Mouse (Mus musculus): Measurements from ENCODE around the gene Dcaf10.
"Not testable (repeated sequence)": the region's sequence is repeated elsewhere in the genome, so short reads cannot be mapped to it uniquely, and the experiment has no call there.

Gene Dcaf10

DNA sequence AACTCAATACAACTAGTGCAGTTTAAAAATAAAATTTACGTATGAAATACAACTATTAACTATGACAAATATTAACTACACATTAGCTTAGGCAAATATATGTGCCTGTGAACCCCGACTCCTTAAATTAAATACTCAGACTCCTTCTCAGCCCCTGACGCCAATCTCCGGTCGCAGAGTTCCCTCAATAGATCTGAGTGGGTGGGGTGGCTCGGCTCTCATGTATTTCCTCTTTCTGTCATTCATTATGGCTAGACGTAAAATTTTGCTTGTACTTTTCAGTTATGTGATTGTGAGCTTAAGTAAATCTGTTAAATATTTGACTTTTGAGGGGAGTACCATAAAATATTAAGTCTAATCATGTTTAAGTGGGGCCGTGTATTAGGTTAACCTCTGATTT lies 51.1 kb downstream of the Dcaf10 start:
- intact Hi-C loops (cut with DNase I) = no loop called here

DNA sequence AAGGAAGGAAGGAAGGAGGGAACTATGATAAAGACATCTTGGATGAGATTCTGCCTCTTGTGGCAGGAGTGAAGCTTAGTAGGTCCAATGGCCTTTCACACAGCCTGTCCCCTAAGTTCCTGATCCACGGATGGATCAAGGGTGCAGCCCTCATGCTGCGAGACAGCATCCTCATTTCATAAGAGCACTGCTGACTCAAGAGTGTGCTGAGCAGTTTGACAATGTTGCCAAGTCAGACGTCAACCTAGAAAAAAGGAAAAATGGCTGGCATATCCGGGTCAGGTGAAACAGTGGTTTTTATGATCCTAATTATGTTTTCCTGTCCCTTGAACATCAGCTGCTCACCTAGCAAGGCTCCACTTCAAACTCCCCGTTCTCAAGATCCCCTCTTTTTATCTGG lies 51.8 kb downstream of the Dcaf10 start:
- intact Hi-C loops (cut with DNase I) = no loop called here

DNA sequence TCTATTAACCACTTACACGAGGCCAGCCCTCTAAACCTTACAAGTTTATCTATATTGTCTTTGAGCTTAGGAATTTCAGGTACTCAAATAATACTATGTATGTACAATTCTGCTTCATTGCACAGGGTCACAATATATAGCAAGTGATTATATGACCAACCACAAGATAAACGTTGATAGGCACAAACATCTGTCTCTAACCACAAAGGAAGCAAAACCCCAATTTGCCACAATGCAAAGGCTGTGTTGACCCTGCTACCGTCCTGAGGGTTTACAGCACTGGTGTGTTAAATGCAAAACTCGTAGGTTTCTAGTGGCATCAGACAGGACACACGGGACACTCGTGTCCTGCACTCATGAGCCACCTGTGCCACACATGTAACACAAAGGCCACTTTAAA lies 54.3 kb downstream of the Dcaf10 start:
- intact Hi-C loops (cut with DNase I) = not testable (repeated sequence)

DNA sequence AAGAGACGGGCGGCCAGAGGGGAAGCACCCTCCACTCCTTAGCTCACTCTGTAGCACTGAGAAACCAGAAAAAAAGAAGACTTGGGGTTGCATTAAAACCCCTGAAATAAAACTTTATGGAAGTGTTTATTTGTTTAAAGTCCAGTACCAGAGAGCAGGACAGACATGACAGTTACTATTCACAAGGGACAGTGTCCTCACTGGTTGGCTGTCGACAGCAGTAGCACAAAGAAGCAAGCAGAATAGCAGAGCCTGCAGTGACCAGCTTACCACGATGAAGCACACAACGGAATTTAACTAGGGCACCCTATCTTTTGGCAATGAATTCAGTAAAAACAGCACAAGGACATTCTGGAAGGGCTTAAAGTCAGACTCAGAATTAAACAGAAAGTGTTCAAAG lies 56.4 kb downstream of the Dcaf10 start:
- intact Hi-C loops (cut with DNase I) = not testable (repeated sequence)

DNA sequence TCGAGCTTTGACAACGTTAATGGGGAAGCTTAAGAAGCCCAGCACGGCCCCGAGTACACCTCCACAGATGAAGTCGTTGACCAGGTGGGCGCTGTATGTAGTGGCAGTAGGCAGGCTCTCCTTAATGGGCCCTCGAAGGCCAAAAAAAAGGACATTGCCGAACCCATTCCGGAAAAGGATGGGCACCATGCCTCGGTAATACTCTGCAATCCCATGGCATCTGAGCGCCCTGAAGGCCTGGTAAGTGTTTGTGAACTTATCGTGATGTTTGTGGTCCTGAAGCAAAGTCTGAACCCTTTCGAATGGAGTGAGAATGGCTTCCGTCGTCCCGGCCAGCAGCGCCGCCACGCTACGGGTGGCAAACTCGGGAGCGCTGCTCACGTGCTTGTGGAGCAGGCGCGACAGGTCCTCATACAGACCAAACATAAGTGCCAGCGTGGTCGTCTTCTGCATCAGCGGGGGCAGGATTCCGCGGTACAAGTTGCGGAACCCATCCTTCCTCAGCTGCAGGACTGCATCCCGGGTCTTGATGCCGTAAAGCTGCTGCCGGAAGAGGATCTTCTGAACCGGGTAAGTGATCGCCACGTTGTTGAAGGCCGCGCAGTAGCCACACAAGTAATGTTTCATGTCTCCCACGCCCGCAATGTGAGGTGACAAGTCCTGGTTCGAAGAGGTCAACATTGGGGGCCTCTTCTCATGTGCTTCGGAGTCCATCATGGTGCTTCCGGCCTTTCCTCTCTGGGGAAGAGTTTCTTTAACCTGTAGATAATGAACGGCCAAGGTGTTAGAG lies 57.7 kb downstream of the Dcaf10 start:
- intact Hi-C loops (cut with DNase I) = loop anchor here (5.0 kb wide), 1 partner anchor 52 kb away; no protein-coding TSS in a partner anchor

DNA sequence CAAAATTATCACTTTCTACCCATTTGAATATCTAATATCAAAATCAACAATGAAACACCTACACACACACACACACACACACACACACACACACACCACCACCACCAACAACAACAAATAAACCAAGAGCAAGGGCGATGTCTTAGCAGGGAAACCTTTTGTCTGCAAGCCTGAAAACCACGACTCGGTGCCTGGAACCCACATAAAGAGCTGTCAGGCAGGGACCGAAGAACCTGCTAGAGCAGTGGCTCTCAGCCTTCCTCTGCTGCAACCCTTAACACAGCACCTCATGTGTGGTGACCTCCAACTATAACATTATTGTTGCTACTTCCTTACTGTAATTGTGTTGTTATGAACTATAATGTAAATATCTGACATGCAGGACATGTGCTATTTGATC lies 60.4 kb downstream of the Dcaf10 start:
- intact Hi-C loops (cut with DNase I) = loop anchor here (5.0 kb wide), 1 partner anchor 55 kb away; no protein-coding TSS in a partner anchor

DNA sequence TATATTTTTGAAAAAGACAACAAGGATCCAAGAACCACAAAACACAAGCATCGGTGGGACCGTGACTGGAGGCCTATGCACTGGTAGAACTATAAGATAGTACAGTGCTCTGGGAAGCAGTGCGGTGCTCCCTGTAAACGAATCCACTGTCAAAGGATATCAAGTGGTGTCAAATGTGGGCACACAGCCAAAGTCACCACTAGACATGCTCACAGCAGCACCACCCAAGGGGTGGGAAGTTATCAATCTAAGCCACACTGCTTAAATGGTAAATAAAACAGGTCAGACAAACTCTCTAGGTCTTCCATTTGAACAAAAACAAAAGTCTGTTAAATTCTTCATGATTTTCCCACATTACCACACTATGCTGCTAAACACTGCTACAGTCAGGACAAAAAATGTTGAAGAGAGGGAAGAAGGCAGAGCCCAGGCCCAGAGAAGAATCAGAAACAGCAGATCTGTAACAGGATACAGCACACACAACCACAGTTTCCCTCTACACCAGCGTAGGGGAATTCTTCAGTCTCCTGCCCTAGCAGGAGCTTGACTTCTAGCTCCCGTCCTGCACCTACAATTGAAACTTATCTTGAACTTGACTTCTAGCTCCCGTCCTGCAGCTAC lies 61.1 kb downstream of the Dcaf10 start:
- intact Hi-C loops (cut with DNase I) = loop anchor here (5.0 kb wide), 1 partner anchor 56 kb away; no protein-coding TSS in a partner anchor

DNA sequence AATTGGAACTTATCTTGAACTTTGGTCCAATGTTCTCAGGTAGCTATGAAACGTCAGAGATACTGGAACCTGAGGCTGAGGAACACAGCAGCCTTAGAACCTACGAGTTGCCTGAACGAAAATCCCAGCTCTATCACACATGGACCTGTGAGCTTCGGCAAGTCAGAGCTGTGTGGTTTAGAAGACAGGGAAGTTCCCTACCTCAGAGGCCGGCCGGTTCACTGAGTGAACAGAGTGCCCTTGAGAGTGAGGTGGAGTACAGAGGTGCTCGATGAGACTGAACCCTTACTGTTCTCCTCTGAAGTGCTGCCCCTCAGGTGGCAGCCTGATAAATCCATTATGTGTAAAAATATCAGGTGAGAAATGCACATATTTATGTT lies 61.6 kb downstream of the Dcaf10 start:
- intact Hi-C loops (cut with DNase I) = loop anchor here (5.0 kb wide), 1 partner anchor 56 kb away; no protein-coding TSS in a partner anchor

DNA sequence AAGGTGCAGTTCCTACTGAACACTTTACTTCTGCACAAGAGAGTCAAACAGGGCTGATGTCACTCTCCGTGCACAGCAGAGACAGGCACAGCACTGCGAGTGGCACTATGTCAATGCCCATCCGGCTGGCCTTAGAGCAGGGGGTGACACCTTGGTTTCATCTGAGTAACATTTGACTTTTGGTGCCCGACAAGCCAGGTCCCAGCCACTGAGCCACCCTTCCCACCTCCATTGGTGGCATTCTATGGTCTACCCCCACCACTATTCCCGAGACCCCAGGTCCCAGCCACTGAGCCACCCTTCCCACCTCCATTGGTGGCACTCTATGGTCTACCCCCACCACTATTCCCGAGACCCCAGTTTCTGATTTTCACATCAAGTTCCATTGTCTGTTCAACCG lies 62.2 kb downstream of the Dcaf10 start:
- intact Hi-C loops (cut with DNase I) = loop anchor here (5.0 kb wide), 1 partner anchor 57 kb away; no protein-coding TSS in a partner anchor

DNA sequence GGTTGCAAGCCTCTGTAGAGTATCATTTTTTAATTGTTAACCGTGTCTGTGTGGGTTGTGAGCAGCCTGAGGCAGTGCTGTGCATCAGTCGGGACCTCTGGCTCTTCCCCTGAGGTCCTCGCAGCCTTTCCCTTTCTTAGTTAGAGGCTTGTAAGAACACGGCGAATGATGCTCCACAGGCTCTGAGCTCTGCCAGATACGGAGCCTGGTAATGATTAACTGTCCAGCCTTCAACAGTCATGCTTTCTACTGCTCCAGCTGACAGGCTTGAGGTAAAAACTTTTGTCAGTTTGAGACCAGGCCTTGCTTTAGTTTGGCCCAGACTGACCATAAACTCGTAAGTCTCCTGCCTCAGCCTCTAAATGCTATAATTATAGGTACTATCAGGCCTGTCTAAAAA lies 63.4 kb downstream of the Dcaf10 start:
- intact Hi-C loops (cut with DNase I) = no loop called here

DNA sequence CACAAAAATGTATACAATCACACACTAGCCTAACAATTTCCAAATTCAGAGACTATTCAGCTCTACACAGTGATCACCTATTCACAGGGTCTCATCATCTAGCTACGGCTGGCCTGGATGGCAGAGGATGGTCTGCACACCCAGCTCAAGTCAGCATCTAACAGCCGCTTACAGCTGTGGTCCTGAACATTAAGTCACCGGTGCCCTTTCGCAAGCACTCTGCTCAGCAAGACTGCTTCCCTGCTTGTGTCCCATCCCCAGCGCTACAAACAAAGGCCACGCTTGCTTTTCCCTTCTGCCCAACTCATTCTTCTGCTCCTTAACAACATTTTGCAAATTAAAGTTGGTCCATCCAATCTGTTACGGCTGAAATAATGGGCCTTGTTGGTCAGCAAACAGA lies 64.5 kb downstream of the Dcaf10 start:
- intact Hi-C loops (cut with DNase I) = no loop called here

DNA sequence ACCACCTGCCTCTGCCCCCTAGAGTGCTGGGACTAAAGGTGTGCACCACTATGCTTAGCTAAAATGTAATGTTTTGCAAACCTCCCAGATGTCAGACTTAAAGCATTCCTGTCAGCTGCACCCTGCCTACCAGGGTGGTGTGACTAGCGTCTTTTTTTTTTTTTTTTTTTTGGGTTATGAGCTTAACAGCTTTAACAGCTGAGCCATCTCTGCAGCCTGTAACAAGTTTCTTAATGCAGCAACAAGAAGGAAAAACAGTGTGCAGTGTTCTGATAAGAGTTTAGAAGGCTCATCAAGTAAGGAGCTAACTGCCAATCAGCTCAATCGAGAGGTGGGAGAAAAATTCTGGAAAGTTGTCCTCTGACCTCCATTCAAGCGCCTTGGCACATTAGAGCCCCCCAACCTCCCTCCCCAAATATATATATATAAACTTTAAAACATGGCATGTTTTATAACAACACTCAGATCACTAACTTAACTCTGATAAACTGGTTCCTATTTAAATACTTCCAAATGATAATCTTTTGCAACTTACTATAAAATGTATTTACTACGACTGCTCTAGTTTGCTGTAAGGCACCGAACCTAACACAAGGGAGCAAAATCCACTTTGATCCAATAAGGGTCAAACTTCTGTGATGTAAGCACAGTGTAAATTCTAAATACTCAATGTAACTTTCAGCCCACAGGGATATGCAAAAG lies 65.3 kb downstream of the Dcaf10 start:
- intact Hi-C loops (cut with DNase I) = no loop called here

DNA sequence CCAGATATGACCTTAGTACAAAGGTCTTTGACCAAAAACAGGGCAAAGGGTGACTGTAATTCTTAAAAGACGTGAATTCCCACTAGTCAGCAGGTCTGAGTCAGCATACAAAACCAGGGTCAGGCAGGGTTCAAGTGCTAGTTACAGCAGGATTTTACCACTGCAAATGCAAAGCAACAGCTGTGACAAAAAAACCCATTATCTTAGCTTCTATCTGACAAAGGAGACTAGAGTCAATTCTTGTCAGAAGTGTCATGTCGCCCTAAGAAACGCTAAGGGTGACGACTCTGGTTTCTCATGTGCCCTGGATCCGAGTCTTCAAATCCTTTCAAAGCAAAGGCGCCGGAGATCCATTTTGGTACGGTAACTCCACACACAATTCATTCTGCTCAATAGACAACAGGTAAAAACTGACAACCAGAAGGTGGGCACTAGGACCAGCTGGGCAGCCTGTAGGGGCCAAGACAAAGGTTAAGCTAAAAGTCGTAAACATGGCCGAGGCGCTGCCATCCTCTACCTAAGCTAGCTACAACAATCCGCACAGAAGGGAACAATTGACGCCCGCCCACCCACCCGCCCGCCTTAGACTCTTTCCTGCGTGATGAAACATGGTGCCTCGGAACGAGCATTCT lies 65.9 kb downstream of the Dcaf10 start:
- intact Hi-C loops (cut with DNase I) = no loop called here

DNA sequence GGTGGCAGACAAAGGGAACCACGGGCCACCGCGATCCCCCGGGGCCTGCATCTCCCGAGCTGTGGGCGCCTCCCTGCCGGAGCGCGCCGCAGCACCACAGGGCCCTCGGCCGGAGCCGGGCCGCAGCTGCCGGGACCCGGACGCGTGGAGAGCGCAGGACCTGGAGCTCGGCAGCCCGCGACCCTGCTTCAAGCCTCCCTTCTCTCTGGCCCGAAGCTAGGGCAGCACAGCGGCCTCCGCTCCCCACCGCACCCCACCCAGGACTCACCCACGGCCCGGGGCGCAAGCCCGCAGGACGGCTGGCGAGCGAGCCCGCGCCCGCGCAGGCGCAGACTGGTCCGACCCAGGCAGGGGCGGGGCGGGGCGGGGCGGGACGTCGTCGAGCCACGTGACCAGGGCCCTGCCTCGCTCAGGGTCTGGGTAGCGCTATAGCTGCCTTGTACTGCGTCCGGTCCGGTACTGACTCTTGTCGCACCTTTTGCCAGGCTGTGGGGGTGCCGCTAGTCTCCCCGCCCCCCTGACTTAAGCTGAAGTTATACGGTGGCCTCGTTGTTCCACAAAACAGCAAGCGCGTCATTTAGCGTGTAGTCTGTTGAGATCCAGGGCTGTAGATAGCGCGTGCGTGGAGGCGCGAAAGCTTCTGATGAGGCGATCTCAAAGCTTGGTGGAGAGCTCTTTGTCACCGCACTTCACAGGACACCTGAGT lies 66.7 kb downstream of the Dcaf10 start, which contains the start of gene Slc25a51:
Slc25a51 (minus strand) TSS at position 340 of the 706 bp plus-strand sequence.
- intact Hi-C loops (cut with DNase I) = no loop called here

DNA sequence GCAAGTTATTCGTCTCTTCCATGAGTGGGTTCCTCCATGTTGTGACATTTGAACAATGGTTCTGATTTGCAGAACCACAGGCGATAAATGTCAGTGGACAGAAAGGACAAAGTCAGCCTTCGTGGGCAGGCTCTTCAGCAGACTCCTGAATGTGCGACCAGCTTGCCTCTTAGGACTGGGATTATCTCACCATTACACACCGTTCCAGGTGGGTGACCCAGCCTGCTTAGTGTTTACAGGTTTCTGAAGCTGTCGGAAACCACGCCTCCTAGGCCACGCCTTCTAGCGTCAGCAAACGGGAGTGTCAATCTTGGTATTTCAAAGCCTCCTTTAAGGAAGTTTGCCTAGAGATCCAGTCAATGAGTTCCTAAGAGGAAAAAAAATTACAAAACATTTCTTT lies 67.4 kb downstream of the Dcaf10 start:
- intact Hi-C loops (cut with DNase I) = no loop called here

DNA sequence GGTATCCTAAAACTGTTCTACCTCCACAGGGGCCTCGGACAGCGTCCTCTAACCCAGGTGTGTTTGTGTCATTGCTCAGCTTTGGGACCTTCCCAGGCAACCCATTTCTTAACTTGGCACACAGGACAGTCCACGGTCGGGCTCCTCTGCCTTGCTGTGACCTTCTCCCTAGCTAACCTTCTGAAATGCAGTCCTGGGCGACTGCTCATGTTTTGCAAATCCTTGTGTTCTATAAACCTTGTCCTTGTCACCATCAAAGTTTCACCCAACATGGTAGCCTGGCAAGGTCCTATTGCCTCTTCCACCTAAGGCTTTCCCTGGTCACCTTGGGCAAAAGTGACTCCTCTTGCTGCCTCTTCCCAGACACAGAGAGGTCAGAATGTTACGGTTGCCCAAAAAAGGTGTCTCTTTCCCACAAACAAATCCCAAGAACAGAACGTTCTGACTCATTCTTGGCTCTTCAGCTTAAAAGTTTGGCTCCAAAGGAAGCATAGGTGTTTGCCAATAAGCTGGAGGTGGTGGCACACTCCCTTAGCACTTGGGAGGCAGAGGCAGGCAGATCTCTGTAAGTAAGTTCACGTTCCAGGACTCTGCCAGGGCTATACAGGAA lies 69.4 kb downstream of the Dcaf10 start:
- intact Hi-C loops (cut with DNase I) = no loop called here

DNA sequence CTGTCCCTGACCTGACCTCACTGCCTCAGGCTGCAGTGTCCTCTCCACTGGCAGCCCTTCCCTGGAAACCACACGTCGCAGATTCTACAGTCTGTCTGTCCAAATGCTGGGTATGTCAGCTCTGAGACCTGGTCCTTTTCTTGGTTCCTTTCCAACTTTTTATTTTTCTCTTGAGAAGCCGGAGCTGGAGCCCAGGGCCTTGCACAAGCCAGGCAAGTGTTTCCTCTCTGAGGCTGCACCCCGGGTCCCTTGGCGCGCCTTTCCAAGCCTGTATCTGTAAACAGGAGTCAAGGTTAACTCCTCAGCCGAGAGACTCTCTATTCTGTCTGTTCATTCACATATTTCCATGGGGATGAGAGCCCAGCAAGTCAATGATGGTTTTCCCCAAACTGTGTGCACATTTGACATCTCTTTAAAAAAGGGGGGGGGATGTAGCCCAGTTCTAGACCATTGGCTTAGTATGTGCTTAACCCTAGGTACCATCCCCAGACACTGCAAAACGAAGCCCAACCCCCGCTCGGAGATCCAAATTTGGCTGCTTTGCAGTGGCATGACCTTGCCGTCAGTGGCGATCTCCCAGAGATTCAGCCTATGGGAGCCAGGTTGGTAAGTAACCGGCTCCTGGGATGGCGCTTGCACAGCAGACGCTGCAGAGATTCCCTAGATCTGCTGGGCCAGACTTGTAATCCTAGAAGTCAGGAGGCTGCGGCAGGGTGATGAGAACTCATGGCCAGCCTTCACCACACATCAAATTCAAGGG lies 70.7 kb downstream of the Dcaf10 start:
- intact Hi-C loops (cut with DNase I) = no loop called here

DNA sequence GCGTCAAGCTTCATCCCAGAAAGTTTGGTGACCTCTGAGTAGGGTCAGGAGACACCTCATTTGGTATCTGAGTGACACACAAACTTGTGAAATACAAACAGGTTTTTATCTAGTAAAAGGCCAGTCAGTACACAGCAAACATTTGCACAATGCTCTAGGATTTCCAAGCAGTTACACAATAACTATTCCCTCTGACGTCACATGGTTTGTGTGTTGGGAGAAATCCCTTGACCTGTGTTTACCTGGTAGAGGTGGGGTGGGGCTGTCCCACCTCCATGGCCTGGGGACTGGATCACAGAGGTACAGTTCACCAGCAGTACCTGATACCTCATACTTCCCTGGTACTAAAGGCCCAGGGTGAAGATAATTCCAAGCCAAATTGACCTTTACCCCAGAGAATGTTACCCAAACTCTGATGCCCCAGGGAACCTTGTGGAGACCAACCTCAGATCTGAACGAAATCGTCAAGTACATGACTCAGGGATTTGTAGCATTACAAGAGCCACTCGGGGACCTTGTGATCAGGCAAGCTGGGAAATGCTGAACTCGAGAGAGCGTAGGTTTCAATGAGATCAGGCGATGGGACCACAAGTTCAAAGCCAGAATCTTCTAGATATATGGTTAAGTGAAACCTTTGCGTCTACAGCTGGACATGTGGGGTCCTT lies 71.9 kb downstream of the Dcaf10 start:
- intact Hi-C loops (cut with DNase I) = no loop called here

DNA sequence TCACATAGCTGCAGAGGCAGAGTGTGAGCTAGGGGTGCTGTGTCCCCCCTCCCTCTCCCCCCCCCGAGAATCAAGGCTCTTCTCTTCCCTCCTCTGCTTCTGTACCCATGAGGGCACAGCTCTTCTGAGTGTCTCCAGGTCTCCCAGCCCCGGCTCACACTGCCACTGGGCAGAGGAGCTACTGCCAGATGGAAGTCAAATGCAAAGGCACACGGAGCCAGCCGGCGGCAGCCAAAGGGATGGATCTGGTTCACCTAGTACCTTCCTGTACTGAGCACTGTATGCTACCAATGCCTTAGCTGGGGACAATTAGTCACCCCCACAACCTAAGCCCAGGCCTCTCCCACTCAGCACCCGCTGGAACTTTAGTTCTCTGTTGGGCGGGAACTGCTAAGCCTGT lies 74.4 kb downstream of the Dcaf10 start:
- intact Hi-C loops (cut with DNase I) = loop anchor here (5.0 kb wide), 2 partner anchors 196 to 356 kb away; no protein-coding TSS in a partner anchor
